Mouse (Mus musculus) G1E (cell line): ENCODE results near the gene Txn1.

Experiments
- CTCF ChIP-seq: IDR thresholded peaks from 2 replicates; pipeline ENCODE4 v1.5.1; 2012; ENCODE audit warnings: low read depth, low read length, inconsistent platforms, mixed read lengths
- GATA1 ChIP-seq: IDR thresholded peaks from 2 replicates; pipeline ENCODE4 v1.6.1; 2012; ENCODE audit warnings: borderline replicate concordance, low read length, inconsistent platforms, mixed read lengths
- GATA2 ChIP-seq: IDR thresholded peaks from 2 replicates; pipeline ENCODE4 v1.6.1; 2012; ENCODE audit warnings: low read depth, low read length, inconsistent platforms, borderline replicate concordance
- POLR2AphosphoS5 ChIP-seq: IDR thresholded peaks from 2 replicates; pipeline ENCODE4 v1.6.1; 2012; ENCODE audit warnings: low read depth, low read length, inconsistent platforms; ENCODE audit not compliant: insufficient replicate concordance
- TAL1 ChIP-seq: conservative IDR thresholded peaks from 2 replicates; pipeline ENCODE4 v1.6.1; 2012; ENCODE audit warnings: low read depth, low read length, inconsistent platforms, mixed read lengths

GRCm38 (mm10) chr4:57956029-57956960, at the start of gene Txn1:
- TF ChIP-seq CTCF: no peak
- no peak; the same call in 1 of the 2 replicates for TF ChIP-seq POLR2AphosphoS5
- TF ChIP-seq TAL1: no peak
- TF ChIP-seq GATA1: no peak
- TF ChIP-seq GATA2: no peak
